Mouse (Mus musculus) E14TG2a.4 (cell line): ENCODE results near the gene Slc25a47.

ENCODE experiments used
- CTCF ChIP-seq: conservative IDR thresholded peaks from 2 replicates; pipeline ENCODE4 v1.5.1; 2014; ENCODE audit warnings: low read length
- POU5F1 ChIP-seq: IDR thresholded peaks from 2 replicates; pipeline ENCODE4 v1.6.1; 2014; ENCODE audit warnings: low read length, borderline replicate concordance

GRCm38 (mm10) chr12:108831966-108832643, 3.7 kb upstream of the Slc25a47 start:
- TF ChIP-seq CTCF (no peak), POU5F1 (no peak)
